Mouse (Mus musculus): ENCODE data around the gene Catsper1. TPM values are rescaled to one million over a fixed set of nuclear protein-coding genes. Genes with fewer than 3 reads are reported as not detected.

Gene Catsper1
- polyA plus RNA-seq, 1 experiment: not detected

GRCm38 (mm10) chr19:5323801-5324200 is 11.7 kb upstream of the Catsper1 start:
- Histone ChIP-seq H3K4me3 (ENCODE audit: low read depth, low read length) (no peak overlapping the region), H3K9ac (ENCODE audit: low read depth, poor library complexity, severe bottlenecking) (no peak overlapping the region), H3K9me3 (replicated peaks; ENCODE audit: control insufficient read depth, insufficient read depth, low read length, poor library complexity, severe bottlenecking) (peaks cover 4% of the 10 kb centered on the region), H3K27me3 (ENCODE audit: control insufficient read depth, insufficient read depth, low read length, poor library complexity, severe bottlenecking) (no peaks in the 10 kb centered on the region), H3K27ac (ENCODE audit: insufficient read depth, low read length) (no peak overlapping the region), H3K36me3 (ENCODE audit: control insufficient read depth, insufficient read depth, low read length, poor library complexity, severe bottlenecking) (no peaks in the 10 kb centered on the region), H3K4me1 (ENCODE audit: control insufficient read depth, insufficient read depth, low read length) (no peaks in the 10 kb centered on the region)
- no peak for TF ChIP-seq POLR2A (IDR thresholded peaks at IDR 0.05; ENCODE audit: insufficient read depth, low read length)
- TF ChIP-seq EP300 (IDR thresholded peaks at IDR 0.05; ENCODE audit: insufficient read depth, low read depth, low read length): no peak
- TF ChIP-seq CTCF (IDR thresholded peaks at IDR 0.05; ENCODE audit: low read depth, low read length): no peak

- no peak overlapping the region for H3K27ac ChIP-seq (ENCODE audit: insufficient read depth, low read length)
- H3K4me1 ChIP-seq (ENCODE audit: control insufficient read depth, insufficient read depth, low read length): no peaks in the 10 kb centered on the region
- no peaks in the 10 kb centered on the region for H3K36me3 ChIP-seq (ENCODE audit: control insufficient read depth, insufficient read depth, low read length, poor library complexity, severe bottlenecking)
- TF ChIP-seq POLR2A (IDR thresholded peaks at IDR 0.05; ENCODE audit: insufficient read depth, low read length) (no peak), EP300 (IDR thresholded peaks at IDR 0.05; ENCODE audit: insufficient read depth, low read depth, low read length) (no peak), CTCF (IDR thresholded peaks at IDR 0.05; ENCODE audit: low read depth, low read length) (no peak)
- peak overlapping the region; percentile 23; the same call in 1 of the 2 replicates for H3K9ac ChIP-seq (ENCODE audit: low read depth, poor library complexity, severe bottlenecking)
- no peaks in the 10 kb centered on the region for H3K9me3 ChIP-seq (replicated peaks; ENCODE audit: control insufficient read depth, insufficient read depth, low read length, poor library complexity, severe bottlenecking)
- H3K27me3 ChIP-seq (ENCODE audit: control insufficient read depth, insufficient read depth, low read length, poor library complexity, severe bottlenecking): no peaks in the 10 kb centered on the region
- peak overlapping the region; percentile 12 for H3K4me3 ChIP-seq (ENCODE audit: low read depth, low read length)
These were observed 7.6 kb upstream of the Catsper1 start for GRCm38 (mm10) chr19:5327970-5328369.

GRCm38 (mm10) chr19:5334741-5335140 is 800 bp upstream of the Catsper1 start:
- no peak overlapping the region for H3K27ac ChIP-seq (ENCODE audit: insufficient read depth, low read length)
- no peaks in the 10 kb centered on the region for H3K9me3 ChIP-seq (replicated peaks; ENCODE audit: control insufficient read depth, insufficient read depth, low read length, poor library complexity, severe bottlenecking)
- no peaks in the 10 kb centered on the region for H3K27me3 ChIP-seq (ENCODE audit: control insufficient read depth, insufficient read depth, low read length, poor library complexity, severe bottlenecking)
- no peaks in the 10 kb centered on the region for H3K4me1 ChIP-seq (ENCODE audit: control insufficient read depth, insufficient read depth, low read length)
- TF ChIP-seq EP300 (IDR thresholded peaks at IDR 0.05; ENCODE audit: insufficient read depth, low read depth, low read length): no peak
- no peak for TF ChIP-seq CTCF (IDR thresholded peaks at IDR 0.05; ENCODE audit: low read depth, low read length)
- no peak for TF ChIP-seq POLR2A (IDR thresholded peaks at IDR 0.05; ENCODE audit: insufficient read depth, low read length)
- no peak overlapping the region for H3K4me3 ChIP-seq (ENCODE audit: low read depth, low read length)
- no peak overlapping the region for H3K9ac ChIP-seq (ENCODE audit: low read depth, poor library complexity, severe bottlenecking)
- H3K36me3 ChIP-seq (ENCODE audit: control insufficient read depth, insufficient read depth, low read length, poor library complexity, severe bottlenecking): no peaks in the 10 kb centered on the region

GRCm38 (mm10) chr19:5337975-5338374 is 2.4 kb downstream of the Catsper1 start:
- Histone ChIP-seq H3K27me3 (ENCODE audit: control insufficient read depth, insufficient read depth, low read length, poor library complexity, severe bottlenecking) (no peaks in the 10 kb centered on the region), H3K9me3 (replicated peaks; ENCODE audit: control insufficient read depth, insufficient read depth, low read length, poor library complexity, severe bottlenecking) (no peaks in the 10 kb centered on the region), H3K27ac (ENCODE audit: insufficient read depth, low read length) (no peak overlapping the region), H3K36me3 (ENCODE audit: control insufficient read depth, insufficient read depth, low read length, poor library complexity, severe bottlenecking) (no peaks in the 10 kb centered on the region), H3K4me1 (ENCODE audit: control insufficient read depth, insufficient read depth, low read length) (no peaks in the 10 kb centered on the region), H3K9ac (ENCODE audit: low read depth, poor library complexity, severe bottlenecking) (no peak overlapping the region), H3K4me3 (ENCODE audit: low read depth, low read length) (no peak overlapping the region)
- no peak for TF ChIP-seq POLR2A (IDR thresholded peaks at IDR 0.05; ENCODE audit: insufficient read depth, low read length)
- peak; percentile 73 for TF ChIP-seq CTCF (IDR thresholded peaks at IDR 0.05; ENCODE audit: low read depth, low read length)

GRCm38 (mm10) chr19:5341360-5341759 is 5.8 kb downstream of the Catsper1 start:
- H3K36me3 ChIP-seq (ENCODE audit: control insufficient read depth, insufficient read depth, low read length, poor library complexity, severe bottlenecking): no peaks in the 10 kb centered on the region
- H3K4me3 ChIP-seq (ENCODE audit: low read depth, low read length): no peak overlapping the region
- no peaks in the 10 kb centered on the region for H3K27me3 ChIP-seq (ENCODE audit: control insufficient read depth, insufficient read depth, low read length, poor library complexity, severe bottlenecking)
- no peak overlapping the region for H3K27ac ChIP-seq (ENCODE audit: insufficient read depth, low read length)
- H3K9ac ChIP-seq (ENCODE audit: low read depth, poor library complexity, severe bottlenecking): no peak overlapping the region
- H3K4me1 ChIP-seq (ENCODE audit: control insufficient read depth, insufficient read depth, low read length): no peaks in the 10 kb centered on the region
- H3K9me3 ChIP-seq (replicated peaks; ENCODE audit: control insufficient read depth, insufficient read depth, low read length, poor library complexity, severe bottlenecking): no peaks in the 10 kb centered on the region
- TF ChIP-seq CTCF (IDR thresholded peaks at IDR 0.05; ENCODE audit: low read depth, low read length) (no peak), POLR2A (IDR thresholded peaks at IDR 0.05; ENCODE audit: insufficient read depth, low read length) (no peak), EP300 (IDR thresholded peaks at IDR 0.05; ENCODE audit: insufficient read depth, low read depth, low read length) (no peak)

GRCm38 (mm10) chr19:5345297-5346131 is 10.0 kb downstream of the Catsper1 start:
- TF ChIP-seq POLR2A (IDR thresholded peaks at IDR 0.05; ENCODE audit: insufficient read depth, low read length) (no peak), EP300 (IDR thresholded peaks at IDR 0.05; ENCODE audit: insufficient read depth, low read depth, low read length) (no peak), CTCF (IDR thresholded peaks at IDR 0.05; ENCODE audit: low read depth, low read length) (no peak)
- Histone ChIP-seq H3K9ac (ENCODE audit: low read depth, poor library complexity, severe bottlenecking) (no peak overlapping the region), H3K9me3 (replicated peaks; ENCODE audit: control insufficient read depth, insufficient read depth, low read length, poor library complexity, severe bottlenecking) (no peaks in the 10 kb centered on the region), H3K27me3 (ENCODE audit: control insufficient read depth, insufficient read depth, low read length, poor library complexity, severe bottlenecking) (no peaks in the 10 kb centered on the region), H3K4me3 (ENCODE audit: low read depth, low read length) (no peak overlapping the region), H3K4me1 (ENCODE audit: control insufficient read depth, insufficient read depth, low read length) (no peaks in the 10 kb centered on the region), H3K27ac (ENCODE audit: insufficient read depth, low read length) (no peak overlapping the region), H3K36me3 (ENCODE audit: control insufficient read depth, insufficient read depth, low read length, poor library complexity, severe bottlenecking) (no peaks in the 10 kb centered on the region)

All from ES-Bruce4 (cell line).